Mouse (Mus musculus): ENCODE data around the gene Stxbp4.

- TF ChIP-seq MAZ (IDR thresholded peaks at IDR 0.05; ENCODE audit: low read depth, low read length) (no peak), KAT2A (IDR thresholded peaks at IDR 0.05; ENCODE audit: insufficient replicate concordance, low read length) (no peak), NELFE (IDR thresholded peaks at IDR 0.05; ENCODE audit: low read depth, low read length) (no peak)
Measured at GRCm38 (mm10) chr11:90650231-90650885, 12.5 kb upstream of the Stxbp4 start.

Measured in CH12.LX (cell line).